8 mouse cellular contexts compared by ENCODE assay signal in genomic region chr8:95888285-95889136, GRCm38 (mm10). TPM values are rescaled to one million over a fixed set of nuclear protein-coding genes. Genes with fewer than 3 reads are reported as not detected.
DNase-seq lines count a peak whose midpoint lies in the region; ATAC-seq lines count a peak whose summit lies in the region.

Gene Got2, minus strand, starts transcription at chr8:95888547.

- H3K4me3 ChIP-seq in intestine, embryonic 14.5 days (ENCODE audit: low read depth, low read length) = peak within 1 kb of the TSS; percentile 93

- H3K36me3 ChIP-seq in intestine, embryonic 14.5 days (ENCODE audit: control insufficient read depth, insufficient read depth, low read length) = no peaks in the 10 kb centered on the region

- peak within 1 kb of the TSS; percentile 71 for H3K9ac ChIP-seq in intestine, embryonic 14.5 days (ENCODE audit: low read length)

- intact Hi-C loops in left cerebral cortex, postnatal 14 days (cut with DNase I) = no loop called here

- H3K4me2 ChIP-seq in intestine, embryonic 14.5 days (ENCODE audit: low read length) = peak within 1 kb of the TSS; percentile 86

- peak; percentile 90 to 97 for DNase-seq in adrenal gland, adult (ENCODE audit: inconsistent age in 2 of 2, low spot score in 1 of 2)
- DNase-seq in embryo, embryonic 10.5 days (ENCODE audit: low spot score) = peak; percentile 96
- DNase-seq in gastrocnemius, postnatal 25 days = peak; percentile 87
- DNase-seq in intestine, embryonic 14.5 days (ENCODE audit: low spot score) = peak; percentile 99
- peak; percentile 89 to 90 for DNase-seq in left cerebral cortex, postnatal 14 days (ENCODE audit: low spot score in 2 of 2)
- DNase-seq in mesoderm, embryonic 11.5 days (ENCODE audit: low read depth, low spot score) = peak; percentile 94
- peak; percentile 82 to 84 for DNase-seq in right cerebral cortex, postnatal 36 days (ENCODE audit: low spot score in 2 of 2)
- DNase-seq in yolk sac, embryonic 10.5 days (ENCODE audit: low spot score) = peak; percentile 92

- H3K4me1 ChIP-seq in intestine, embryonic 14.5 days (replicated peaks; ENCODE audit: control insufficient read depth, insufficient read depth, low read length) = peaks cover 13% of the 10 kb centered on the region

- 8% methylated on average over 31 of the region's 31 CpGs for WGBS in intestine, embryonic 14.5 days

- peak; percentile 89 for ATAC-seq in intestine, embryonic 14.5 days (replicated peaks; ENCODE audit: low FRiP score, low TSS enrichment, low read depth)

- no peaks in the 10 kb centered on the region for H3K9me3 ChIP-seq in intestine, embryonic 14.5 days (ENCODE audit: control insufficient read depth, low read length)

- H3K27me3 ChIP-seq in intestine, embryonic 14.5 days (replicated peaks; ENCODE audit: control insufficient read depth, insufficient read depth, low read length) = no peaks in the 10 kb centered on the region

- H3K27ac ChIP-seq in intestine, embryonic 14.5 days (ENCODE audit: low read depth) = peak within 1 kb of the TSS; percentile 67

RNA-seq across cellular contexts. Expression of gene Got2, which starts in this region (rescaled TPM):
- total RNA-seq in gastrocnemius, postnatal 25 days (2021) = 100 to 1,000 TPM; 441 to 462 TPM
- polyA plus RNA-seq in intestine, embryonic 14.5 days (2014; fragmentation: Nextera tagmentation; extraction: Ambion mirVana) = 84.7 and 85.2 TPM in 2 replicates
- 100 to 1,000 TPM; 239 to 242 TPM for total RNA-seq in left cerebral cortex, postnatal 14 days (2021)

Comparison
In these comparisons a context has a peak if more than half of its experiments do, and no peak if none do; other contexts are left out.
1. Peak in every context shown above with its lines: DNase-seq, ATAC-seq, H3K4me3 ChIP-seq and H3K27ac ChIP-seq.